Mouse (Mus musculus) liver, embryonic 12.5 days (tissue): ENCODE data around the gene Clk4. TPM values are rescaled to one million over a fixed set of nuclear protein-coding genes. Genes with fewer than 3 reads are reported as not detected.
A peak's percentile ranks its signal among the peaks of the same experiment; 100 is the strongest.

Experiments used
- ATAC-seq: fragments of 200-750 bp; cut with Nextera tagmentation; 2 replicates; pipeline ENCODE4 v1.8.0; 2017; ENCODE audit warnings: moderate number of reproducible peaks, mild to moderate bottlenecking, moderate library complexity
- H3K27ac ChIP-seq: fragments of 300-500 bp; sonication (generic); 2 replicates; pipeline ENCODE4 v1.5.1; 2016; ENCODE audit warnings: mild to moderate bottlenecking
- H3K27me3 ChIP-seq: fragments of 300-500 bp; sonication (generic); replicated peaks from 2 replicates; pipeline ENCODE4 v1.6.1; 2016; ENCODE audit warnings: mild to moderate bottlenecking, moderate library complexity
- H3K36me3 ChIP-seq: fragments of 300-500 bp; sonication (generic); 2 replicates; pipeline ENCODE4 v1.6.1; 2016; ENCODE audit warnings: mild to moderate bottlenecking, moderate library complexity
- H3K4me1 ChIP-seq: fragments of 300-500 bp; sonication (generic); 2 replicates; pipeline ENCODE4 v1.6.1; 2016
- H3K4me2 ChIP-seq: fragments of 300-500 bp; sonication (generic); 2 replicates; pipeline ENCODE4 v1.6.1; 2016; ENCODE audit warnings: mild to moderate bottlenecking, moderate library complexity
- H3K4me3 ChIP-seq: fragments of 300-500 bp; sonication (generic); 2 replicates; pipeline ENCODE4 v1.5.1; 2016; ENCODE audit warnings: mild to moderate bottlenecking, moderate library complexity
- H3K9ac ChIP-seq: fragments of 300-500 bp; sonication (generic); 2 replicates; pipeline ENCODE4 v1.6.1; 2016; ENCODE audit warnings: mild to moderate bottlenecking, moderate library complexity
- H3K9me3 ChIP-seq: fragments of 300-500 bp; sonication (generic); replicated peaks from 2 replicates; pipeline ENCODE4 v1.6.1; 2016; ENCODE audit warnings: mild to moderate bottlenecking, moderate library complexity
- WGBS: fragments of 180-500 bp; shearing (Covaris S2); methylation state at CpG from one replicate; pipeline ENCODE4 v1.1.7; 2016; ENCODE audit not compliant: insufficient replicate concordance; 5-methylcytosine and 5-hydroxymethylcytosine counted together
- polyA plus RNA-seq: library from polyadenylated mRNA; unstranded; fragments of >200 nt; fragmentation: Nextera tagmentation; extraction: Ambion mirVana; gene quantifications from 2 replicates; pipeline ENCODE4 v1.2.1, GENCODE M21; 2016

Gene Clk4
- polyA plus RNA-seq: 62.8 and 69.3 TPM in 2 replicates

- no peaks in the 10 kb centered on the region for H3K27me3 ChIP-seq
- WGBS: 59% methylated on average over 3 of the region's 3 CpGs
- H3K9me3 ChIP-seq: no peaks in the 10 kb centered on the region
- ATAC-seq: no peak
- peaks cover 36% of the 10 kb centered on the region for H3K4me1 ChIP-seq
- H3K27ac ChIP-seq: peak within 1 kb of the TSS; percentile 95
- H3K9ac ChIP-seq: peak within 1 kb of the TSS; percentile 77
- H3K4me2 ChIP-seq: peak within 1 kb of the TSS; percentile 91
- peaks cover 5% of the 10 kb centered on the region for H3K36me3 ChIP-seq
- peak within 1 kb of the TSS; percentile 87 for H3K4me3 ChIP-seq
Observed at GRCm38 (mm10) chr11:51261680-51262219, at the start of gene Clk4. Gene Clk4, plus strand, starts transcription at chr11:51261730.

- no peaks in the 10 kb centered on the region for H3K36me3 ChIP-seq
- WGBS: 69% methylated on average over 7 of the region's 7 CpGs
- no peak overlapping the region for H3K9ac ChIP-seq
- no peaks in the 10 kb centered on the region for H3K9me3 ChIP-seq
- H3K4me2 ChIP-seq: no peak overlapping the region
- H3K27me3 ChIP-seq: no peaks in the 10 kb centered on the region
- no peak overlapping the region for H3K4me3 ChIP-seq
- no peak for ATAC-seq
- H3K4me1 ChIP-seq: no peaks in the 10 kb centered on the region
- H3K27ac ChIP-seq: no peak overlapping the region
Observed at GRCm38 (mm10) chr11:51214021-51214420, 47.5 kb upstream of the Clk4 start.

GRCm38 (mm10) chr11:51219396-51219980 is 42.0 kb upstream of the Clk4 start:
- Histone ChIP-seq H3K4me3 (no peak overlapping the region), H3K9me3 (no peaks in the 10 kb centered on the region), H3K27me3 (no peaks in the 10 kb centered on the region), H3K4me2 (no peak overlapping the region), H3K4me1 (no peaks in the 10 kb centered on the region), H3K9ac (no peak overlapping the region), H3K27ac (no peak overlapping the region), H3K36me3 (no peaks in the 10 kb centered on the region)
- WGBS: 69% methylated on average over 12 of the region's 12 CpGs
- ATAC-seq: no peak

- WGBS: 77% methylated on average over 11 of the region's 11 CpGs
- H3K4me1 ChIP-seq: no peaks in the 10 kb centered on the region
Observed at GRCm38 (mm10) chr11:51220308-51220707, 41.2 kb upstream of the Clk4 start, which contains the start of gene Gm12569. Gene Gm12569, plus strand, starts transcription at chr11:51220473.

GRCm38 (mm10) chr11:51227104-51227503 is 34.4 kb upstream of the Clk4 start:
- Histone ChIP-seq H3K4me2 (no peak overlapping the region), H3K27ac (no peak overlapping the region), H3K36me3 (no peaks in the 10 kb centered on the region), H3K4me3 (no peak overlapping the region), H3K27me3 (no peaks in the 10 kb centered on the region), H3K9ac (no peak overlapping the region), H3K4me1 (no peaks in the 10 kb centered on the region), H3K9me3 (no peaks in the 10 kb centered on the region)
- WGBS: 81% methylated on average over 4 of the region's 4 CpGs
- no peak for ATAC-seq

More at GRCm38 (mm10) chr11:51220308-51220707, 41.2 kb upstream of the Clk4 start, which contains the start of gene Gm12569:
- ATAC-seq: no peak
- Histone ChIP-seq H3K36me3 (no peaks in the 10 kb centered on the region), H3K4me2 (no peak within 1 kb of the TSS), H3K27me3 (no peaks in the 10 kb centered on the region), H3K9me3 (no peaks in the 10 kb centered on the region), H3K27ac (no peak within 1 kb of the TSS), H3K9ac (no peak within 1 kb of the TSS), H3K4me3 (no peak within 1 kb of the TSS)

- no peak overlapping the region for H3K4me3 ChIP-seq
- 66% methylated on average over 9 of the region's 9 CpGs for WGBS
- no peak overlapping the region for H3K4me2 ChIP-seq
- H3K9me3 ChIP-seq: no peaks in the 10 kb centered on the region
- ATAC-seq: no peak
- no peak overlapping the region for H3K27ac ChIP-seq
- no peaks in the 10 kb centered on the region for H3K4me1 ChIP-seq
- H3K9ac ChIP-seq: no peak overlapping the region
- peaks cover 3% of the 10 kb centered on the region; the same call in 1 of the 2 replicates for H3K27me3 ChIP-seq
- H3K36me3 ChIP-seq: no peaks in the 10 kb centered on the region
Observed at GRCm38 (mm10) chr11:51234626-51235025, 26.9 kb upstream of the Clk4 start.

GRCm38 (mm10) chr11:51242897-51243296 is 18.6 kb upstream of the Clk4 start:
- no peak overlapping the region for H3K4me2 ChIP-seq
- H3K9ac ChIP-seq: no peak overlapping the region
- no peak for ATAC-seq
- no peaks in the 10 kb centered on the region for H3K27me3 ChIP-seq
- no peaks in the 10 kb centered on the region for H3K4me1 ChIP-seq
- no peak overlapping the region for H3K4me3 ChIP-seq
- no peaks in the 10 kb centered on the region for H3K36me3 ChIP-seq
- H3K27ac ChIP-seq: no peak overlapping the region
- 55% methylated on average over 2 of the region's 2 CpGs for WGBS
- no peaks in the 10 kb centered on the region for H3K9me3 ChIP-seq

GRCm38 (mm10) chr11:51257006-51257405 is 4.5 kb upstream of the Clk4 start:
- H3K9ac ChIP-seq: no peak overlapping the region
- H3K9me3 ChIP-seq: no peaks in the 10 kb centered on the region
- WGBS: 73% methylated on average over 4 of the region's 4 CpGs
- no peak overlapping the region for H3K4me2 ChIP-seq
- ATAC-seq: no peak
- 0 out of 2 replicates have a peak, but pooled peaks cover 3% of the 10 kb centered on the region for H3K27me3 ChIP-seq
- H3K36me3 ChIP-seq: no peaks in the 10 kb centered on the region
- no peak overlapping the region for H3K27ac ChIP-seq
- H3K4me1 ChIP-seq: peaks cover 5% of the 10 kb centered on the region
- no peak overlapping the region for H3K4me3 ChIP-seq

GRCm38 (mm10) chr11:51262342-51263285 is 1.1 kb downstream of the Clk4 start, which contains the start of gene BC049762:
Gene BC049762, minus strand, starts transcription at chr11:51263046.
- H3K9me3 ChIP-seq: no peaks in the 10 kb centered on the region
- peaks cover 37% of the 10 kb centered on the region for H3K4me1 ChIP-seq
- H3K27ac ChIP-seq: peak within 1 kb of the TSS; percentile 95
- 5% methylated on average over 57 of the region's 57 CpGs for WGBS
- peak within 1 kb of the TSS; percentile 96 for H3K9ac ChIP-seq
- peak within 1 kb of the TSS; percentile 87 for H3K4me3 ChIP-seq
- H3K4me2 ChIP-seq: peak within 1 kb of the TSS; percentile 91
- ATAC-seq: peak; percentile 94
- no peaks in the 10 kb centered on the region for H3K27me3 ChIP-seq
- peaks cover 14% of the 10 kb centered on the region for H3K36me3 ChIP-seq

GRCm38 (mm10) chr11:51263286-51263831 is 1.8 kb downstream of the Clk4 start:
- WGBS: under 1% methylated on average over 50 of the region's 50 CpGs
- peaks cover 18% of the 10 kb centered on the region for H3K36me3 ChIP-seq
- peak overlapping the region; percentile 95 for H3K27ac ChIP-seq
- peak overlapping the region; percentile 96 for H3K9ac ChIP-seq
- H3K4me3 ChIP-seq: peak overlapping the region; percentile 87
- peak overlapping the region; percentile 91 for H3K4me2 ChIP-seq
- no peaks in the 10 kb centered on the region for H3K9me3 ChIP-seq
- H3K4me1 ChIP-seq: peaks cover 37% of the 10 kb centered on the region
- no peaks in the 10 kb centered on the region for H3K27me3 ChIP-seq
- ATAC-seq: peak; percentile 48

GRCm38 (mm10) chr11:51264352-51264751 is 2.8 kb downstream of the Clk4 start:
- Histone ChIP-seq H3K4me3 (peak overlapping the region; percentile 87), H3K9ac (peak overlapping the region; percentile 96), H3K27me3 (no peaks in the 10 kb centered on the region), H3K4me1 (peaks cover 37% of the 10 kb centered on the region), H3K4me2 (peak overlapping the region; percentile 91), H3K9me3 (no peaks in the 10 kb centered on the region), H3K36me3 (peaks cover 26% of the 10 kb centered on the region), H3K27ac (peak overlapping the region; percentile 95)
- 8% methylated on average over 6 of the region's 6 CpGs for WGBS
- ATAC-seq: no peak
